Mouse (Mus musculus) layer of hippocampus, adult 2 months (tissue): ENCODE measurements around the gene Nod1. TPM values are rescaled to one million over a fixed set of nuclear protein-coding genes. Genes with fewer than 3 reads are reported as not detected.

Experiments used
- DNase-seq, 2 experiments: peaks; one replicate each; pipeline ENCODE4 v3.0.0; 2022; ENCODE audit warnings: low spot score in 2 of 2
- H3K27ac ChIP-seq: fragments of 200-600 bp; 2 replicates; pipeline ENCODE4 v1.8.1; 2022
- H3K4me3 ChIP-seq: fragments of 200-600 bp; 2 replicates; pipeline ENCODE4 v1.8.1; 2022; ENCODE audit warnings: mild to moderate bottlenecking
- CTCF ChIP-seq: fragments of 200-600 bp; conservative IDR thresholded peaks from 2 replicates; pipeline ENCODE4 v1.8.1; 2022; ENCODE audit warnings: antibody characterized with exemption, mild to moderate bottlenecking, moderate library complexity
- total RNA-seq, 2 experiments: library from RNA; stranded (reverse); gene quantifications; 2 replicates each; pipeline ENCODE4 v1.2.3; 2021

Nod1 gene
- total RNA-seq, 2 experiments from 2014 or later: 4.9 TPM

DNA sequence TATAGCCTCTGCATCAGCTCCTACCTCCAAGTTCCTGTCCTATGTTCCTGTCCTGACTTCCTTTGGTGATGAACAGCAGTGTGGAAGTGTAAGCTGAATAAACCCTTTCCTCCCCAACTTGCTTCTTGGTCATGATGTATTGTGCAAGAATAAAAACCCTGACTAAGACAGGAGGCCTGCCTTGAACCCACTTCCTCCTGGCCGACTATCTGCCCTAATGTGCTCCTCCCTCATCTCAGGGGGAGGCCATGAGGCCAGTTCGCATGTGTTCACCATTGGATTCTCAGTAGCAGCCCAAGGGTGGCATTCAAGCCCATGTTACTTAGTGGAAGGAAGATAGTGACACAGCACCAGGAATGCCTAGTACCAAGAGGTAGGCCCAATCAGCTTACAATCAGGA is 45.5 kb downstream of the Nod1 start:
- Histone ChIP-seq H3K27ac (no peak overlapping the region), H3K4me3 (no peak overlapping the region)
- TF ChIP-seq CTCF: no peak
- no peak for DNase-seq

DNA sequence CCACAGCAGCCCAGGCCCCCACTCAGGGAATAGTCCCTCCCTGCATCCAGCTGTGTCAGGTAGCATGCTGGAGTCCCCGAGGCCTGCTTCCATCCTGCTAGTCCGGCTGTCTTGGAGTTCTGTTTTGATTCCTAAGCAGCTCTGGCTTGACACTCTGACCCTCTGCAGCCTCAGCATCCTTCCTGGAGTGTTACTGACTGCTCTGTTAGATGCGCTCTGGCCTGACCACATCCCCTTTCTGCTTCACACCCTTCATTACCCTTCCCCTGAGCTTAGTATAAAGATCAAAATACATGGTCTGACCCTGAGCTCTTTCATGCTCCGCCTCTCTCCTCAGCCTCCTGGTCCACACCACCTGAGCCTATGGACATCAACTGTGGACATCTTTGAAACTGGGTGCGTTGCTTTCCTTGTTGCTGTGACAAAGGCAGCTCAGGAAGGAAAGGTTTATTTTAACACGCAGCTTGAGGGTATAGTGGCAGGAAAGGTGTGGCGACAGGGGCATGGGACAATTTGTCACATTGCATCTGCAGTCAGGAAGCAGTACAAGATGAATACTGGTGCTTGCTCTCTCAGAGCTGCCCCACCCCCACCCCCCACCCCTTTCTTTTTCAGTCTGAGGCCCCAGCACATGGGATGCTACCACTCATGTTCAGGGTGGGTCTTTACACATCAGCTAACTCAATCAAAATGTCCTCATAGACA is 46.5 kb downstream of the Nod1 start:
- no peak overlapping the region for H3K27ac ChIP-seq
- H3K4me3 ChIP-seq: no peak overlapping the region
- no peak for DNase-seq

DNA sequence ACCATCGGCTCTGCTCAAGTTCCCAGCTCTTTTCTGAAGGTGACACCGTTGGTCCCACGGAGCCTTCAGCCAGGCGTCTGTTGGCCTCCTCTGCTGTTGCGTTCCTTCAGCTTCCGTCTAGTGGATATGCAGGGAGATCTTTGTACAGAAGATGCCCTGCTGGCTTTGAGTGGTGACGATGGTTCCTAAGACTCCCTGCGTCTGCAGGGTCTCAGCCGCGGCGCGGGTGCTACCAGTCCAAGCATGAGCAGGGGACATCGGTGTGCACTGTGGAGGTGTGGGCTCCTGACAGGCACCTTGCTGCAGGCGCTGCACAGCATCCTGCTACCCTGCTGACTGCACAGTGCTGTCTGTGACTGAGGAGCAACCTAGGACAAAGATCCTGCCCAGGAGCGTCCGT is 47.9 kb downstream of the Nod1 start:
- DNase-seq: no peak
- no peak overlapping the region for H3K4me3 ChIP-seq
- H3K27ac ChIP-seq: no peak overlapping the region
- TF ChIP-seq CTCF: no peak

More for the DNA sequence above, 46.5 kb downstream of the Nod1 start:
- no peak for TF ChIP-seq CTCF

DNA sequence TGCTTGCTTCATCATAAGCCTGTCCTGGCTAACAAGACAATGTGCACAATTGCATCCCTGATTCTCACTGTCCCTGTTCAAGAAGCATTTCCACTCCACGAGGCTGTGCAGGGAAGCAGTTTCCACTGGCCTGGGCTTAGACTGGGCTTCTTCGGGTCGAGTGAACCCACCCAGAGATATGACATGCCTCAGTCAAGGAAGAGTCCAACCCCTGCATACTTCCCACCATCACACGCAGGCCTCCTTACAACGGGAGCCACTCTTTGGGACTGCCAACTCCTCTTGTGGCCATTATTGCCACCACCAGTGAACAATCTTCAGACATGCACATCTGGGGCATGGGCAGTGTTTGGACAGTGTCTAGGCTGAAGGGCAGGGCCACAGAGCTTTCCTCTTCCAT is 53.9 kb downstream of the Nod1 start:
- TF ChIP-seq CTCF: no peak
- no peak overlapping the region for H3K27ac ChIP-seq
- H3K4me3 ChIP-seq: no peak overlapping the region
- DNase-seq: no peak

DNA sequence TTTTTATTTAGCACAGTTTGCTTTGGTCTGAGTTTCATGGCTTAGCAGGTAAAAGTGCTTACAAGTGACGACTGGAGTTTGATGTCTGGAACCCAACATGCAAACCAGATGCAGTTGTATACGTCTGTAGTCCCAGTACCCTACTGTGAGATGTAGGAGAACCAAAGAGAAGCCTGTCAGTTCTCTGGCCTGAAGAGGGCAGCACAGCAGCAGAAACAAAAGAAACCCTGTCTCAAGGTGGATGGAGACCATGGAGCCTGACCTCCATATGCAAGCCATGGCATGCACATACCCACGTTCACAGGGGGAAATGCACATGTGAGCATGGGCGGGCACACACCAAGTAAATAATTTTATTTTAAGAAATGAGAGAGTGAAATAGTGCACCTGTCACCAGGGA is 54.9 kb downstream of the Nod1 start:
- TF ChIP-seq CTCF: peak; percentile 87
- H3K4me3 ChIP-seq: no peak overlapping the region
- peak; percentile 32 to 49 for DNase-seq
- H3K27ac ChIP-seq: no peak overlapping the region

DNA sequence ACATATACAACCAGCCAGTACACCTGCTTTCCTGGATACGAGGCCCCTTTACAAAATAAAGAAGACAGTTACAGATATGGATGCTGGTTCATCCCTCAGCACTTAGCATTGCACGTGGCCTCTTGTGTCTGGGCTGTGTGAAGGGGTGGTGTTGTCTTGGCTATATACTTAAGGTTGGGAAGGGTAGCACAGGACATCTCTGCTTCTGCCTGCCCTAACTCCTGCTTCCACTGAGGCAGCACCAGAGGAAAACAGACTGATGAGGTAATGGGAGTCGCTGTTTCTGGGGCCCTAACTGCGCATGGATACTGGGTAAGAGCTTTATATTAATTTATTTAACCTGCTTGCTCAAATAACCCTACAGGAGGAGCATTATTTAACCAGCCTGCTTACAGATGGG is 55.5 kb downstream of the Nod1 start:
- Histone ChIP-seq H3K27ac (no peak overlapping the region), H3K4me3 (no peak overlapping the region)
- no peak for DNase-seq
- TF ChIP-seq CTCF: no peak

DNA sequence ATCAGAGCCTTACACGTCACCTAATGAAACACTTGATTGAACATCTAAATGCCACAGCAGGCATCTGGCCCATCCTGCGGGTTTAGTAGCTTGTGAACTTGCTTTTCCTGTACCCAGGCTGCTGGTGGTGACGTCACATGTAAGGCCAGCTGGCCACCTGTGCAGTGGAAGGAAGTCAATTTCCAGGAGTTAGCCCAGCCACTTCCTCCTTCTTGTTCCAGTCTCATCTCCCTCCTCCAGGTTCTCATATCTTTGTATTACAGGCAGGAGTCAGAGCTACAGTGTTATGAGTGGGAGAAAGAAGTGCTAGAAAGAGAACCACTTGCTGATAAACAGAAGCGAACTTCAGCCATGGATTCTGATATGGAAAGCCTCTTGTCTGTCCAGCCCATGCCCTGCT is 56.2 kb downstream of the Nod1 start:
- no peak for TF ChIP-seq CTCF
- DNase-seq: no peak

DNA sequence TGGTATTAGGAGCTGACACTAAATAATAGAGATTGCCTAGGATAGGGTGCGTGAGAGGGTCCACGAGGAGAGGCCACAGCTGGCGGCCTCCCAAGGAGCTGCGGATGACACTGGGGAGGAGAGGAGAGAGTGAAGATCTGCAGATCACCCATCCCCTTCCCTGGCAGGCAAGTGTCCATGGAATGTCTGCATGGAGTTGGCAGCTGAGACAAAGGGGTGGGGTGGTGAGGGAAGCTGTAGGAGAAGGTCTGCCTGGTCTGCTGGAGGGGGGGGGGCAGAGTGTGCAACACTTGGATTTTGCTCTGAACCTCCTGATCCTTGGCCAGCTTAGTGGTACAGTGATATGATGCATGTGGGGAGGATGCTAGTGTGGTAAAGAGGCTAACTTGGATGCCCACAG is 57.4 kb downstream of the Nod1 start:
- Histone ChIP-seq H3K27ac (no peak overlapping the region), H3K4me3 (no peak overlapping the region)
- TF ChIP-seq CTCF: no peak
- no peak for DNase-seq

More for the DNA sequence above, 56.2 kb downstream of the Nod1 start:
- Histone ChIP-seq H3K4me3 (no peak overlapping the region), H3K27ac (no peak overlapping the region)

DNA sequence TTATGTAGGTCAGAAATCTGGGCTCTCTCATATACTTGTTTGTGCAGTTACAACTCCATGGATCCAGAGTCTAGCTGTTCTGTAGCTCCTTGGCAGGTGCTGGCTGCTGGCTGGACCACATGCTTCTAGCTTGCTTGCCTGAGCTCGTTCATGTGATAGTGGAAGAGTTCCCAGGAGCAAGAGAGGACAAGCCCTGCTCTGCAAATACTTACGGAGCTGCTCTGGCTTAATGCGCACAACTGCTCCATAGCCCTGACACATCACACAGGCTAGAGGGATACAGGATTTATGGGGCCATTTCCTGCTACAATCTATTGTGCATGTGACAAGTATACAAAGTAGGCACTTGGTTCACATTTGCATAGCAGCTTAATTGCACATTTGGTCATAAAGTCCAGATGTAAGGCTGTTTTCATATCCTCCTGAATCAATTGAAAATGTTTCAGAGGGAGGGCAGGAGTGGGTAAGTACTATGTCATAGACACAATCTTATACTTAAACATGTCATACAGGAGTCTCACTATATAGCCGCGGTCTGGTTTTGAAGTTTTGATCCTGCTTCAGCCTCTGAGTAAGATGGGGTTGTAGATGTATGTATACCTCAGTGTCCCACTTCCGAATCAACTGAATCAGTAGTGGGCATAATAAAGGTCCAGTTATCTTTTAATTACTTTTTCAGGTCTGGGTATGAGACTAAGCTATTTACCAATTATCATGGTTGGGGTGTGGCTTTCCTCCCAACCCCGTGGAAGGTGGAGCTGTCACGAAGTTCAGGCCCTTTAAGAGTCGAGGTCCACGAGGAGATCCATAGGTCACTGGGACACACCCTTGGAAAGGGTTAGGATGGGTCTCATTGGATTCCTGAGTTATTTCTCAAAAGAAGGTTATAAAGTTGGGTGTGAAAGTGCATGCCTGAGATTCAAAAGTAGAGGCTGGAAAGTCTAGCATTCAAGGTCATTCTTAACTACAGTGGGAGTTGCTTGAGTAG is 66.1 kb downstream of the Nod1 start:
- TF ChIP-seq CTCF: no peak
- H3K4me3 ChIP-seq: no peak overlapping the region
- peak in 1 of 2 experiments; percentile 26 for DNase-seq
- no peak overlapping the region for H3K27ac ChIP-seq

DNA sequence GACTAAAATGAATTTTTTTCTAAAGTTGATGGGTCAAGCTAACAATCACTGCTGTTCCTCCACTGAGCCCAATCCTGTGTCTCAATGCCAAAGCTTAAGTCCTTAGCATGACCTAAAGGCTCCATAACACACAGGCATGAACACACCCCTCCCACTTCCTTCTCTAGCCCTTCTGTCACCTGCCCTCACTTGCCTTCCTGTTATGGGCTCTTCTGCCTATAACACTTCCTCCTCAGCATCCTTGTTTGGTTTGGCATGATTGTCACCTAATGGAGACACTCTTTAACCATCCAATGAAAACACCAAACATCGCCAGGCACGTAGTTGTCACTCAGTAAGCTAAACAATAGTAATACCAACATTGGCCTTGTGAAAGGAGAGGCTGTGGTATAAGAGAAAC is 69.9 kb downstream of the Nod1 start:
- H3K27ac ChIP-seq: no peak overlapping the region
- H3K4me3 ChIP-seq: no peak overlapping the region
- DNase-seq: no peak
- TF ChIP-seq CTCF: no peak

DNA sequence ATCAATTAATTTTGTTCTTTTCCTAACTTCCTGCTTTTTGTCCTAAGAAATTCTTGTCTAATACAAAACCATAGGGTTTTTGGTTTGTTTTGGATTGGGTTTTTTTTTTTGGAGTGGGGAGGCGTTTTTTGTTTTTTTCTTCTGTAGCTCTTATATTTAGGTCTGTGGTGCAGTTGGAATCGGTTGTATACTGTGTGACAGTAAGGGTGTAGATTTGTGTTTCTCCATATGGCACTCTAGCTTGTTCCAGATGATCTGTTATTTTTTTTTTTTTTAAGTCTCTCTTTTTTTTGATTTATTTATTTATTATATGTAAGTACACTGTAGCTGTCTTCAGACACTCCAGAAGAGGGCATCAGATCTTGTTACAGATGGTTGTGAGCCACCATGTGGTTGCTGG is 72.2 kb downstream of the Nod1 start:
- Histone ChIP-seq H3K4me3 (no peak overlapping the region), H3K27ac (no peak overlapping the region)
- no peak for TF ChIP-seq CTCF
- DNase-seq: no peak

DNA sequence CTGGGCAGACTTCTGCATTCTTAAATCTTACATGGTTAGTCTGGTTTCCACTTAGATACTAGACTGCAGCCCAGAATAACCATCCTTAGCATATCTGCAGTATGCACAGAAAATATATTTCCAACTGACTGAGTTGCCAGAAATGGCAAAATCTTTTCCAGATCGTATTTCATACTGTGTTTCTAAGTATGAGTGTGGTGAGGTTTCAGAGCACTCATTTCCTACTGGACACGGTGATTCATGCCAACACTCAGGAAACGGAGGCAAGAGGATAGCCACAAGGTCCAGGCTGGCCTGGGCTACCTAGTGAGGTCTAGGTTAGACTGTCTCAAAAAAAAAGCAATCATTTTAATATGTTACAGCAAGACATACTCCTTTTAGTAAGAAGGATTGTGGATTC is 81.0 kb downstream of the Nod1 start:
- DNase-seq: no peak
- no peak overlapping the region for H3K27ac ChIP-seq
- no peak overlapping the region for H3K4me3 ChIP-seq
- no peak for TF ChIP-seq CTCF

DNA sequence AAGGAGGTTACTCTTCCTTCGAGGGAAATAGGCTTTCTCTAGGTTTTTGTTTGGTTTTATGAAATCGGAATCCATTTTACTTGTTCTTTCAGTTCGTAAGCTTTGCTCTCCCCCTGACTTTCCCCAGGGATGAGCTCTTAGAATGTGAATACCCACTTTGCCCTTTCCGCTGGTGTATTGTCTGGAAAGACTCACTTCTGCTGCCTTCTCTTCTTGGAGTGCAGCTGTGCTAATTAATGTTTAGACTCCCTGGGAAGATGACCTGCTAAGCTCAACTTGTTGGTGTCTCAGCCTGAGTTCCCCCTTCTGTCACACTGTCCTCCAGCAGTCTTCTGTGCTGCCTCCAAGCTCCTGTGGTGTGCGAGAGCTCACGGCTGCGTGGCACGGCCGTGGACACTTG is 82.2 kb downstream of the Nod1 start:
- no peak for TF ChIP-seq CTCF
- no peak overlapping the region for H3K27ac ChIP-seq
- no peak for DNase-seq
- H3K4me3 ChIP-seq: no peak overlapping the region
